Mouse (Mus musculus) heart, embryonic 12.5 days (tissue): ENCODE results near the gene Rab3c. TPM values are rescaled to one million over a fixed set of nuclear protein-coding genes. Genes with fewer than 3 reads are reported as not detected.

ENCODE experiments used
- ATAC-seq: fragments of 200-750 bp; cut with Nextera tagmentation; 2 replicates; pipeline ENCODE4 v1.8.0; 2017; ENCODE audit warnings: moderate TSS enrichment, moderate library complexity; ENCODE audit not compliant: insufficient number of reproducible peaks, low FRiP score
- H3K27ac ChIP-seq: fragments of 300-500 bp; sonication (generic); 2 replicates; pipeline ENCODE4 v1.5.1; 2016; ENCODE audit warnings: mild to moderate bottlenecking, moderate library complexity; ENCODE audit not compliant: poor library complexity, severe bottlenecking
- H3K27me3 ChIP-seq: fragments of 300-500 bp; sonication (generic); replicated peaks from 2 replicates; pipeline ENCODE4 v1.6.1; 2016; ENCODE audit warnings: mild to moderate bottlenecking, moderate library complexity
- H3K36me3 ChIP-seq: fragments of 300-500 bp; sonication (generic); 2 replicates; pipeline ENCODE4 v1.6.1; 2016; ENCODE audit warnings: mild to moderate bottlenecking, moderate library complexity
- H3K4me1 ChIP-seq: fragments of 300-500 bp; sonication (generic); replicated peaks from 2 replicates; pipeline ENCODE4 v1.6.1; 2016; ENCODE audit warnings: mild to moderate bottlenecking
- H3K4me2 ChIP-seq: fragments of 300-500 bp; sonication (generic); 2 replicates; pipeline ENCODE4 v1.6.1; 2016; ENCODE audit warnings: mild to moderate bottlenecking, moderate library complexity
- H3K4me3 ChIP-seq: fragments of 300-500 bp; sonication (generic); 2 replicates; pipeline ENCODE4 v1.5.1; 2016; ENCODE audit warnings: mild to moderate bottlenecking
- H3K9ac ChIP-seq: fragments of 300-500 bp; sonication (generic); 2 replicates; pipeline ENCODE4 v1.6.1; 2016; ENCODE audit warnings: mild to moderate bottlenecking, moderate library complexity
- H3K9me3 ChIP-seq: fragments of 300-500 bp; sonication (generic); replicated peaks from 2 replicates; pipeline ENCODE4 v1.6.1; 2016; ENCODE audit warnings: mild to moderate bottlenecking, moderate library complexity
- WGBS: fragments of 180-500 bp; shearing (Covaris S2); methylation state at CpG from one replicate; pipeline ENCODE4 v1.1.7; 2016; 5-methylcytosine and 5-hydroxymethylcytosine counted together
- polyA plus RNA-seq: library from polyadenylated mRNA; unstranded; fragments of >200 nt; fragmentation: Nextera tagmentation; extraction: Ambion mirVana; gene quantifications from 2 replicates; pipeline ENCODE4 v1.2.1, GENCODE M21; 2016

Gene Rab3c
- polyA plus RNA-seq, 1 experiment from 2014 or later, result 0.29 TPM

DNA sequence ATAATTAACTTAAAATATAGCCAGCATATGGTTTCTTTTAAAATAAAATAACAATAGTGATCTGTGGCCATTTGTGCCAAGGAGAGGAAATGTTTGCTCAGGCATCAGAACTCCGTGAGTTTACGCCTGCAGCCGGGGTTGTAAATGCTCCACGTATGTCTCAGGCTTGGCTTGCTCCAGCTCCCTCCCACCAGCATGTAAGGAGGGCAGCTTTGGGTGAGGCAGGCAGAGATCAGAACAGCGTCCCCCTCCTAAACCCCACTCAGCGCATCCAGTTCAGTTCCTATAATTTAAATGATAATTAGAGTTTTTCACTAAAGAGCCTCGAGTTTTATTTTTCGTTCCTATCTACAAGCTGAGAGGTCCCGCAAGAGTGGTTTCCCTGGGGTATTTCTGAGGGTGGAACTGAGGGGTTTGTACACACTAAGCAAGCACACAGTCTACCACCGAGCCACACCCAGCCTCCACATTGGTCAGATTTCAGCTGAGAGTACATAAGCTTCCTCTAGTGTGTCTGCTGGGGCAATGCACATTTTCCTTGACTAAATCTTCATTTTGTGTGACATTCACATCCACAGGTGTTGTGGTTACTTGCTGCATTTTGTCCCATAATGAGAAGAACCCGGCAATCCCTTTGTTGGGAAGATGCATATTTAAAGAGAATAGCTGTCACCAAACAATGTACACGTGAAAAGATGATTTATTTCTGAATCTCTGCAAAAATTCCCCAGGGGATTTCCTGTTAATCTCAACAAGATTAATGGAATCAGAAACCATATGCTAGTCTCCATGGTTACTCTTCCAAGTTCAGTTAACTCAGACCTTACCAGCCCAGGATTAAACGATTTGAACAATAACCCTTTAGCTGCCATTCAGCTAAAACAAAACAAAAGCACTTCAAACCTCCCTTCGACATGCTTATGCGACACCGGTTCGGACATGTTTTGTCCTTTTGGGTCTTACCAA is 186.8 kb downstream of the Rab3c start:
- H3K27me3 ChIP-seq, result no peaks in the 10 kb centered on the region
- H3K4me1 ChIP-seq, result peaks cover 7% of the 10 kb centered on the region; the same call in 1 of the 2 replicates
- no peaks in the 10 kb centered on the region for H3K9me3 ChIP-seq
- H3K4me3 ChIP-seq, result no peak overlapping the region
- 77% methylated on average over 17 of the region's 17 CpGs for WGBS
- no peak overlapping the region for H3K4me2 ChIP-seq
- no peak overlapping the region for H3K27ac ChIP-seq
- ATAC-seq, result no peak
- no peak overlapping the region for H3K9ac ChIP-seq
- H3K36me3 ChIP-seq, result no peaks in the 10 kb centered on the region

- no peaks in the 10 kb centered on the region for H3K4me1 ChIP-seq
- no peaks in the 10 kb centered on the region for H3K36me3 ChIP-seq
- 89% methylated on average over 8 of the region's 8 CpGs for WGBS
- no peak overlapping the region for H3K4me2 ChIP-seq
- no peaks in the 10 kb centered on the region for H3K27me3 ChIP-seq
- H3K4me3 ChIP-seq, result no peak overlapping the region
- no peak for ATAC-seq
- H3K9me3 ChIP-seq, result no peaks in the 10 kb centered on the region
- H3K9ac ChIP-seq, result no peak overlapping the region
- H3K27ac ChIP-seq, result no peak overlapping the region
Observed at GRCm38 (mm10) chr13:110083961-110084360, 196.8 kb downstream of the Rab3c start.

DNA sequence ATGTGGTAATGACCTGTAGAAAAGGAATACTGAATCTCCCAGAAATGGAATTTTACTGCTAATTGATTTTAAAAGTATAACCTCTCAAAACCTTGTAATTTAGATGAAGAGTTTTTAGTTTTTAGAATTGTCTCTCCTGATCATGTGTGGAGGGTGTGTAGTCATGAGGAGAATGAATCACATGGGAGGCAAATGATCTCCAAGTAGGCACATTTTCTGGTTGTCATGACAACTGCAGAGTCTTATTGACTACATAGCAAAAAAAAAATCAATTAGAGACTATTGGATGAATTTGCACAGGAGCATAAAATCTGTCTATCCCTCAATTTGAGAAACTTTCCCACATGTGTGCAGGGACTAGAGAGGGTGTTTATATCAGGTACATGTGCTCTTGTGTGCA is 199.6 kb downstream of the Rab3c start:
- Histone ChIP-seq H3K9me3 (peaks cover 5% of the 10 kb centered on the region; the same call in 1 of the 2 replicates), H3K9ac (no peak overlapping the region), H3K27ac (no peak overlapping the region), H3K4me3 (no peak overlapping the region), H3K36me3 (no peaks in the 10 kb centered on the region), H3K4me1 (no peaks in the 10 kb centered on the region), H3K27me3 (no peaks in the 10 kb centered on the region), H3K4me2 (no peak overlapping the region)
- ATAC-seq, result no peak

DNA sequence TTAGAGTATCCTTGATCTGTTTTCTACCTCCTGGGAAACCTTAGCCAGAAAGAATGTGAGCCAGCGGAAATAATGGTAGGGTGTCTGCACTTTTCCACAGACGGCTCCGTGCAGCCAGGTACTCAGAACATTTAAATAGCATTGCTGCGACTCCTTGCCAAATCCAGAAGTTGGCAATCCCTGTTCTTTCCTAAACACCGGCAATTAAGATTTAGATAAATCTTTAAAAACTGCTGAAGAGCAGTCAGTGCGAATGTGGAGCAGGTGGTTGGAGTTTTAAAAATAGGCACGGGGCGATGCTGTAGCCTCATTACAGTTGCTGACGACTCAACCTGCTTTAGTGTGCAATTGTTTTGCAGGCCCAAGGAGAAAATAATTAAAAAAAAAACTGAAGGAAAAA is 205.2 kb downstream of the Rab3c start:
- no peak overlapping the region for H3K4me3 ChIP-seq
- ATAC-seq, result no peak
- H3K9ac ChIP-seq, result no peak overlapping the region
- no peaks in the 10 kb centered on the region for H3K36me3 ChIP-seq
- peaks cover 5% of the 10 kb centered on the region; the same call in 1 of the 2 replicates for H3K9me3 ChIP-seq
- H3K27me3 ChIP-seq, result no peaks in the 10 kb centered on the region
- 80% methylated on average over 9 of the region's 9 CpGs for WGBS
- H3K4me1 ChIP-seq, result no peaks in the 10 kb centered on the region
- no peak overlapping the region for H3K27ac ChIP-seq
- H3K4me2 ChIP-seq, result no peak overlapping the region

DNA sequence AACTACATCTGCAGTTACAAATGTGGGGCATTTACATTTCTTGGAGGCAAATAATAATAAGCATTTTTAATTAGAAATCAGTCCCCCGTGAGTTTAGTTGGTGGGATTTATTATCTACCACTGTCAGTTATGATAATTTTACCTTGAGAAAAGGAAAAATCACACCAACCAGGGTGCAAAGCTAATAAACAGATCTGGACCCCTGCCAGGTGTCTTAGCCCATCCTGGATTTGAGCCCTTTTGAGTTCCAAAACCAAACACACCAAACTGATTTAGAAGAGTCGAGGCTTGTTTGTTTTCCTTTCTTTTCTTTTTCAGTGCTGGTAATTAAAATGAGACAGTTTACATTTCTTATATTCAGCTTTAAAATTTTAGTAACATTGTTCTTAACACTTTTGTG is 206.6 kb downstream of the Rab3c start:
- H3K9me3 ChIP-seq, result peaks cover 10% of the 10 kb centered on the region; the same call in 1 of the 2 replicates
- H3K9ac ChIP-seq, result no peak overlapping the region
- ATAC-seq, result no peak
- H3K27me3 ChIP-seq, result no peaks in the 10 kb centered on the region
- H3K4me3 ChIP-seq, result no peak overlapping the region
- H3K27ac ChIP-seq, result no peak overlapping the region
- 57% methylated on average over 2 of the region's 2 CpGs for WGBS
- no peaks in the 10 kb centered on the region for H3K4me1 ChIP-seq
- H3K36me3 ChIP-seq, result no peaks in the 10 kb centered on the region
- H3K4me2 ChIP-seq, result no peak overlapping the region

GRCm38 (mm10) chr13:110067149-110067548 is 213.6 kb downstream of the Rab3c start:
- no peak overlapping the region for H3K27ac ChIP-seq
- H3K27me3 ChIP-seq, result no peaks in the 10 kb centered on the region
- H3K9ac ChIP-seq, result no peak overlapping the region
- H3K4me2 ChIP-seq, result no peak overlapping the region
- no peaks in the 10 kb centered on the region for H3K4me1 ChIP-seq
- H3K4me3 ChIP-seq, result no peak overlapping the region
- no peaks in the 10 kb centered on the region for H3K36me3 ChIP-seq
- WGBS, result 66% methylated on average over 3 of the region's 3 CpGs
- peaks cover 5% of the 10 kb centered on the region; the same call in 1 of the 2 replicates for H3K9me3 ChIP-seq
- no peak for ATAC-seq

- Histone ChIP-seq H3K27me3 (no peaks in the 10 kb centered on the region), H3K36me3 (no peaks in the 10 kb centered on the region), H3K4me1 (no peaks in the 10 kb centered on the region), H3K4me2 (no peak overlapping the region), H3K9me3 (peaks cover 5% of the 10 kb centered on the region; the same call in 1 of the 2 replicates), H3K4me3 (no peak overlapping the region), H3K9ac (no peak overlapping the region), H3K27ac (no peak overlapping the region)
- WGBS, result 68% methylated on average over 2 of the region's 2 CpGs
- no peak for ATAC-seq
Observed at GRCm38 (mm10) chr13:110066674-110067073, 214.1 kb downstream of the Rab3c start.

GRCm38 (mm10) chr13:110062835-110063411 is 217.9 kb downstream of the Rab3c start:
- ATAC-seq, result peak; percentile 66; the same call in 1 of the 2 replicates
- Histone ChIP-seq H3K4me3 (no peak overlapping the region), H3K4me1 (no peaks in the 10 kb centered on the region), H3K27me3 (no peaks in the 10 kb centered on the region), H3K27ac (no peak overlapping the region), H3K9me3 (no peaks in the 10 kb centered on the region), H3K4me2 (0 out of 2 replicates have a peak overlapping the region, but pooled peaks have one; percentile 1), H3K36me3 (no peaks in the 10 kb centered on the region), H3K9ac (no peak overlapping the region)
- WGBS, result 22% methylated on average over 9 of the region's 9 CpGs

DNA sequence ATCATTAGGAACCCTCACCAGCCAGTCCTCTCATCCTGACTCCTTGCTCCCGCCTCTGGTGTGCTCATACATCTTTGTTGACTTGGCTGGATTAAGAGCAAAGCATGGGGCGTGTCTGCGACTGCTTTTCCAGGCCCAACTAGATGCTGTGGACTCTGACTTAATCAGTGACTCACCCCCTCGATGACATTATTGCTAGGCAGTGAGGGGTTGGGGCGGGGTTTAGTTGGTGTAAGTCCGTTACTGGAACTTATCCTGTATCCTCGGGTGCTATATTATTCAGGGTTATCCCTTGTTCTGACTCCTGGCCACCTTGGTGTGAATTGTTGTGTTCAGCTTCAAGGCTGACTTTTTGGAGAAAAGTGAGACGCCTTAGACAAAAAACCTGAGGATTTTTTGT is 218.5 kb downstream of the Rab3c start:
- no peak overlapping the region for H3K4me2 ChIP-seq
- H3K4me3 ChIP-seq, result no peak overlapping the region
- H3K36me3 ChIP-seq, result no peaks in the 10 kb centered on the region
- no peaks in the 10 kb centered on the region for H3K9me3 ChIP-seq
- no peak for ATAC-seq
- H3K9ac ChIP-seq, result no peak overlapping the region
- 49% methylated on average over 8 of the region's 8 CpGs for WGBS
- H3K4me1 ChIP-seq, result no peaks in the 10 kb centered on the region
- no peaks in the 10 kb centered on the region for H3K27me3 ChIP-seq
- no peak overlapping the region for H3K27ac ChIP-seq

GRCm38 (mm10) chr13:110054538-110054937 is 226.3 kb downstream of the Rab3c start:
- Histone ChIP-seq H3K27ac (no peak overlapping the region), H3K36me3 (no peaks in the 10 kb centered on the region), H3K4me2 (no peak overlapping the region), H3K27me3 (no peaks in the 10 kb centered on the region), H3K4me3 (no peak overlapping the region), H3K4me1 (no peaks in the 10 kb centered on the region), H3K9ac (no peak overlapping the region), H3K9me3 (no peaks in the 10 kb centered on the region)
- 71% methylated on average over 8 of the region's 8 CpGs for WGBS
- ATAC-seq, result no peak

GRCm38 (mm10) chr13:110048767-110049434 is 231.9 kb downstream of the Rab3c start:
- H3K27me3 ChIP-seq, result no peaks in the 10 kb centered on the region
- peaks cover 3% of the 10 kb centered on the region for H3K4me1 ChIP-seq
- no peaks in the 10 kb centered on the region for H3K9me3 ChIP-seq
- H3K4me2 ChIP-seq, result no peak overlapping the region
- H3K36me3 ChIP-seq, result no peaks in the 10 kb centered on the region
- no peak for ATAC-seq
- H3K27ac ChIP-seq, result no peak overlapping the region
- no peak overlapping the region for H3K4me3 ChIP-seq
- no peak overlapping the region for H3K9ac ChIP-seq
- WGBS, result 60% methylated on average over 5 of the region's 5 CpGs
